Mouse (Mus musculus): ENCODE data around the gene Prox1. TPM values are rescaled to one million over a fixed set of nuclear protein-coding genes. Genes with fewer than 3 reads are reported as not detected.

Gene Prox1
- polyA plus RNA-seq, 1 experiment, result not detected

DNA sequence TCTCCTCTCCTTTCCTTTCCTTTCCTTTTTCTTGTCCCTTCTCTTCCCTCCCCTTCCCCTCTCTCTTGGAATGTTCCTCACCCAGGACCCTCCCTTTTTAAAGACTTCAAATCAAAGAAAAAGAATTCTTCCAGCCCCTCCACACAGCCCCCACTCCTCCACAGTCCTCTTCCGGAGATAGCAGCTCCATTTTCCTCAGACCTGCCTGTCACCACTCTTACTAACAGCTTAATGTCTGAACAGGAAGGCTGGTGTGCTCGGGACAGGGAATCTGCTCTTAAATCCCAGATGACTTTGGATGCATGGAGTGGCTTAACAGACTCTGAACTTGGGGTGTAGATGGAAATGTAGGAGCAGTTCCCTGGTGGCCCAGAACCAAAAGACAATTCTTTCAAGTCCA lies 81.6 kb downstream of the Prox1 start:
- TF ChIP-seq POLR2A (IDR thresholded peaks at IDR 0.05; ENCODE audit: insufficient read depth, low read depth, low read length), result no peak
- Histone ChIP-seq H3K27ac (ENCODE audit: insufficient read depth, low read depth, low read length) (no peak overlapping the region), H3K4me1 (ENCODE audit: control insufficient read depth, insufficient read depth, low read length) (no peaks in the 10 kb centered on the region), H3K4me3 (ENCODE audit: insufficient read depth, low read depth, low read length) (no peak overlapping the region)
- 80% methylated on average over 2 of the region's 2 CpGs for WGBS

GRCm38 (mm10) chr1:190085703-190086102 lies 84.8 kb downstream of the Prox1 start:
- WGBS, result 85% methylated on average over 7 of the region's 7 CpGs
- H3K27ac ChIP-seq (ENCODE audit: insufficient read depth, low read depth, low read length), result no peak overlapping the region
- H3K4me1 ChIP-seq (ENCODE audit: control insufficient read depth, insufficient read depth, low read length), result no peaks in the 10 kb centered on the region
- H3K4me3 ChIP-seq (ENCODE audit: insufficient read depth, low read depth, low read length), result no peak overlapping the region
- no peak for TF ChIP-seq POLR2A (IDR thresholded peaks at IDR 0.05; ENCODE audit: insufficient read depth, low read depth, low read length)
- no peak for TF ChIP-seq CTCF (IDR thresholded peaks at IDR 0.05; ENCODE audit: insufficient read depth, low read depth, low read length)

- TF ChIP-seq POLR2A (IDR thresholded peaks at IDR 0.05; ENCODE audit: insufficient read depth, low read depth, low read length) (no peak), CTCF (IDR thresholded peaks at IDR 0.05; ENCODE audit: insufficient read depth, low read depth, low read length) (no peak)
- Histone ChIP-seq H3K27ac (ENCODE audit: insufficient read depth, low read depth, low read length) (no peak overlapping the region), H3K4me3 (ENCODE audit: insufficient read depth, low read depth, low read length) (no peak overlapping the region), H3K4me1 (ENCODE audit: control insufficient read depth, insufficient read depth, low read length) (no peaks in the 10 kb centered on the region)
- 75% methylated on average over 9 of the region's 10 CpGs for WGBS
These were observed 90.8 kb downstream of the Prox1 start for GRCm38 (mm10) chr1:190079643-190080275.

- 39% methylated on average over 11 of the region's 11 CpGs for WGBS
- H3K4me1 ChIP-seq (ENCODE audit: control insufficient read depth, insufficient read depth, low read length), result no peaks in the 10 kb centered on the region
These were observed 93.9 kb downstream of the Prox1 start for GRCm38 (mm10) chr1:190076601-190077000.

More at GRCm38 (mm10) chr1:190076601-190077000, 93.9 kb downstream of the Prox1 start:
- TF ChIP-seq POLR2A (IDR thresholded peaks at IDR 0.05; ENCODE audit: insufficient read depth, low read depth, low read length) (no peak), CTCF (IDR thresholded peaks at IDR 0.05; ENCODE audit: insufficient read depth, low read depth, low read length) (no peak)
- H3K27ac ChIP-seq (ENCODE audit: insufficient read depth, low read depth, low read length), result no peak overlapping the region
- no peak overlapping the region for H3K4me3 ChIP-seq (ENCODE audit: insufficient read depth, low read depth, low read length)

Other genes with a start within 250 kb of the Prox1 start
- gene Smyd2, start 248.4 kb downstream of the Prox1 start, polyA plus RNA-seq (2012; ENCODE audit: insufficient read depth, insufficient read length, low replicate concordance, missing spikeins), result not detected in 2 replicates

Measured in olfactory bulb, adult 2 months (tissue).